Mouse (Mus musculus): ENCODE results near the gene Sik2.

Sik2 gene

GRCm38 (mm10) chr9:50981499-50982190 is 27.2 kb downstream of the Sik2 start:
- DNase-seq = no peak

GRCm38 (mm10) chr9:50974631-50975030 is 34.2 kb downstream of the Sik2 start:
- no peak for DNase-seq

- DNase-seq = no peak
These were observed 38.5 kb downstream of the Sik2 start for GRCm38 (mm10) chr9:50970413-50970812.

DNA sequence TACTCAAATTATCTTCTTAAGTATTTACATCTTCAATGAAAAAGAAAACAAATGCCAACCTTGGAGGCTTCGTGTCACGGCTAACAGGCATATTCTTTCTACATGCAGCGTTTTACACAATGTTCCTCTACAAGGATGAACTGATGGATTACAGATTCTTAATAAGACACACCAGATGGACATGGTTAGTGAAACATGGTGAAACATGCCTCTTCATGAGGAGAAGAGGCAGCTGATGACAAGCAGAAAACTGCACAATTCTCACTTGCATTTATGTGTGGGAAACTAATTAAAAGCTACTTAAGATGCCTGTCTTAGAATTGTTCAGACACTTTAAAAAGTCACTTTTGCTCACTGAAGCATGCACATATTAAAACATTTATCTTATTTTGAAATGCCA is 39.6 kb downstream of the Sik2 start:
- no peak for DNase-seq

DNA sequence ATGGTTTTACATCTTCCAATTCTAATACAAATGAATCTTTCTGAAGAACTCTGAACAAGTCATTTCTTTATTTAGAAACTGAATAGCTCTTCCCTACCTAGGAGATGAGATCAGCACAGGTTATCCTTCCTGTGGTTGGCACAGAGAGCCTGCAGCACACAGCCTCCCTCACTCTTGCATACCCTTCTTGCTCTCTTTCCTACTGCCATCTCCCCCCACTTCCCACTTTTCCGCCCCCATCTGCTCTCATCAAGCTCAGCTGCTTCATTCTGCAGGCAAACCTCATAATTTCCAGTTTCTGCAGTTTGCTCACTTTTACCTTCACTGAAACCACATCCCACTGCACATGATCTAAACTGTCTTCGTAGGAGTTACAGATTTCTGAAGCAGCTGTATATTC is 42.6 kb downstream of the Sik2 start:
- no peak for DNase-seq

- no peak for DNase-seq
These were observed 43.5 kb downstream of the Sik2 start for GRCm38 (mm10) chr9:50965392-50965791.

DNA sequence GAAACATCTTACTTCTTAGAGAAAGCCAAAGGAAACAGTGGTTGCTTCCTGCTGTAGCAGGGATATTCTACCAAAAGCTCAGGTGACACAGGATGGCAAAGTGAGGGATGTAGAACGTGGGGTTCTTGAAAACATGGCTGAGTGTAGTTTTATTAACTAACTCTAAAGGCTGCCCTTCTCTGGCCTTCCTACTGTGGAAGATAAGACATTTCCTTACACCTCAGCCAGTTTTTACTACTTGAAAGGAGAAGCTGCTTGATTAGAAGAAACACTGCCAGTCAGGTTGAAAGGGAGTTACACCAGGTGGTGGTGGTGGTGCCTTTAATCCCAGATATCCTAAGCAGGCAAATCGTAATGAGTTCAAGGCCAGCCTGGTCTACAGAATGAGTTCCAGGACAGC is 44.0 kb downstream of the Sik2 start:
- no peak for DNase-seq

DNA sequence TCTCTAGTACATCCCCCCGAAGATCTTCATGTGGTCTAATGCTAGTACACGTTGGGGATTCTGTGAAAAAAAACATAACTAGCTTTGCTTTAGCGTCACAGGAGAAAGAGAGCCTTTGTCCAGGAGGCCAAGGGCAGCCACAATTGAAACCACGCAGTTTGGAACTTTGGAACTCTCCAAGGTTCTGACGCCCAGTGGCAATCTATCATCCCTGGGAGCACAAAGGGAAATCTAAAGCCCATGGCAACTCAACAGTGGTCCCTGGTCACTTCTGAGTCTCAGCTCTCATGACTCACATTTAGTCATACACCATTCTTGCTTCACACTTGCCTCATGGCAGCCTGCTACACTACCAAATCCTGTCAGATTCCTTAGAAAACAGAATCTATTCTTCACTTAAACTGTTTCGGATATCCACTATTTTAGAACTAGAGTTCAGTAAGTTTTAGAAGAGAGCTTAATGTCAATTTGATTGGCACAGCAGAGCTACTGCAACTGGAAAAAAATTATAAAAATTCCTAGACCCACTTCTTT is 50.9 kb downstream of the Sik2 start:
- DNase-seq = no peak

- no peak for DNase-seq
These were observed 53.7 kb downstream of the Sik2 start for GRCm38 (mm10) chr9:50955176-50955575.

DNA sequence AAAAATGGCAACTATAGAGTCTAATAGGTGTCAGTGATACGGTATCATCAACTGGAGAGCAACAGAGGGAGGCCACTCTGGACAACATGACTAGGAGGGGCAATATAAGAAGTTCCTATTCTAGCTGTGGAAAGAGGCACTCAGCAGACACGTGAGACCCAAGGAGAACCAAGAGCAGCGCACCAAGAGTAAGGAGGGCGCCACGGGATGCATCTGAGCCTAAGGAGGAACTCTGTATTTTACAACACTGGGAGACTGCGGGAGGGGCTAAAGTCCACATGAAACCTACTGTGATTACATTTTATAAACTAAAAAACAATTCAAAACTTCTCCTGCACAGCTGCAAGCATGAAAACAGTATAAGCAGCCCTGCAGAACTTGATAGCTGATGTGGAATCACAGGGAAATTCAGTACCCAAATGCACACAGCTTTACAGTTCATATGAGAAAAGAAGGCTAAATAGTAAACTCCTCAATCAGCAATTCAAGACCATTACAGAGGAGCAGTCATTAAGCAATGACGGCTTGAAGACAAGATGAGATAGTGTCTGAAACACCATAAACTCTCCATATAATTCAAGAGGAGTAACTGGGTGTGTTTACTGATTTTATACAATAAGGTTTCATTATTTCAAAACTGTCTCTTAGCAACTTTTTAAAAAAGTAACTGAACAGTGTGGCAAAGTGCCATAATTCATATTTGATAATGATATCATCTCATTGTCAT is 60.6 kb downstream of the Sik2 start:
- DNase-seq = no peak

DNA sequence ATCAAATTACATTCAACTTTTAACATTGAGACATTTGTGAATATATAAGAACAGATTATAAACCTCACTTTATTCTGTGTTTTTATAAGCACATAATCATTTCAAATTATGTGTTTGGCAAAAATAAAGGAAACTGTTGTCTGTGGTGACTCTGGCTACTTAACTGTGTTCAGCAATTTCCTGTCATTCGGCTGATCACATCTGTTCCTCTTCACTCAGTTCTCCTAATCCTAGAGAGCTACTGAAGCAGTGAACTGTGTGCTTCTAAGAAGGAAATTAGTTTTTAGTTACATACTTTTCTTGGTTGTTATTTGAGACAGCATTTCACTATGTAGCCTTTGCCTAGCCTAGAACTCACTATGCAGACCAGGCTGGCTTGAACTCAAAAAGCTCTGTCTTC is 62.5 kb downstream of the Sik2 start:
- DNase-seq = no peak

DNA sequence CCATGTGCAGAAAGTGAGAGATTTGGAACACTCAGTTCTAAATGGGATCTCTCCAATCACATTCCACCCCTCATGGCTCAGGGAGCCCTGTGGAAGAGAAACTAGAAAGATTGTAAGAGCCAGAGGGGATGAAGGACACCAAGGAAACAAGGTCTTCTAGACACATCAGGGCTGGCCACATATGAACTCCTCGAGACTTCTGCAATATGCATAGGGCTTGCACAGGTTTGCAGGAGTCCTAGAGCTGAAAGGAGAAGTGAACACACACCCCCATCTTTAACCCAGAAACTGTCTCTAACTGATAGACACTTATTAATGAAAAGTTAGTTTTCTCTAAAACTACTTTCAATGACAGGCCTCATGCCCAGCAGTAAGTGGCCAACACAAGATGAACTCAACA is 64.0 kb downstream of the Sik2 start:
- no peak for DNase-seq

- DNase-seq = no peak
These were observed 66.2 kb downstream of the Sik2 start for GRCm38 (mm10) chr9:50942711-50943110.

- DNase-seq = no peak
These were observed 67.0 kb downstream of the Sik2 start for GRCm38 (mm10) chr9:50941804-50942401.

GRCm38 (mm10) chr9:50929986-50930385 is 78.9 kb downstream of the Sik2 start:
- DNase-seq = no peak

DNA sequence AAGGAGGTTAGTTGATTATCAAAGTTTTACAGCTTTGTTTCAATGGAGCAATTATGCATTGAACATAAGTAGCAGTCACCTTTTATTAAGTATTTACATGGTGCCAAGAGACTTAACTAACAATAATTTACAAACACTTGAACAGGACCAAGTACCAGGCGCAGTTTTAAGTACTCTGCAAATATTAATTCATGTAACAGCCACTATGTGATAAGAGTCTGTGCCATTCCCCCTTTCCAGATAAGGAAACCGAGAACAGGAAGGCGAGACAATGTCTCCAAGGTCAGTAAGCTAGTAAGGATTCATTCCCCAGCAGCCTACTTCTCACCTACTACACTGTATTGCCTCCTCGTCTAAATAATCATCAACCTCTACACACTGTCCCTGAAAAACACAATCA is 83.1 kb downstream of the Sik2 start:
- DNase-seq = no peak

DNA sequence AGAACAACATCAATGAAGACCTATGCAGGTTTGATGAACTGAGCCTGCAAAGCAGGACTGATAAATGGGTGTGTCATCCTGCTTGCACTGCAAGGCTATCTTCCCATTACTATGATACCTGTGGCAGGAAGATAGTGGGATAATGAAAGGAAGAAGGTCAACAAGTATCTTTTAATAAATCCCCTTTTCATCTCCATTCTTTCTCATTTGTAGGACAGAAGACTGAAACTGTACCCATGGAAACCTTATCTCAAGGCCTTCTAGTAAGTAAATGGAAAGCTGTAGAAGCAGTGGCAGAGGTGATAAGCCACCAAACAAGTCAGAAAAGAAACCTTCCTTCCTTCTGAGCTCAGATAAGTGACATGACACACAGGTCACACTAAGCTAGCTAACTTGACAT is 84.4 kb downstream of the Sik2 start:
- no peak for DNase-seq

- no peak for DNase-seq
These were observed 86.3 kb downstream of the Sik2 start for GRCm38 (mm10) chr9:50922363-50923153.

GRCm38 (mm10) chr9:50920933-50921895 is 87.7 kb downstream of the Sik2 start:
- DNase-seq = no peak

- no peak for DNase-seq
These were observed 89.3 kb downstream of the Sik2 start for GRCm38 (mm10) chr9:50919554-50919953.

- no peak for DNase-seq
These were observed 90.7 kb downstream of the Sik2 start for GRCm38 (mm10) chr9:50918131-50918530.
